Mouse (Mus musculus) ES-E14 (cell line): ENCODE results near the gene Fgd6.

Experiments used
- CHD2 ChIP-seq: IDR thresholded peaks from 2 replicates; pipeline ENCODE4 v1.6.1; 2014; ENCODE audit warnings: mild to moderate bottlenecking, low read depth, low read length, inconsistent platforms
- HCFC1 ChIP-seq: IDR thresholded peaks from 2 replicates; pipeline ENCODE4 v1.6.1; 2012; ENCODE audit warnings: low read length, inconsistent platforms, borderline replicate concordance; ENCODE audit not compliant: insufficient read depth
- MAFK ChIP-seq: IDR thresholded peaks from 2 replicates; pipeline ENCODE4 v1.6.1; 2014; ENCODE audit warnings: mild to moderate bottlenecking, low read depth, low read length, inconsistent platforms; ENCODE audit not compliant: insufficient read depth
- ZC3H11A ChIP-seq: IDR thresholded peaks from 2 replicates; pipeline ENCODE4 v1.6.1; 2012; ENCODE audit warnings: low read depth, mild to moderate bottlenecking, inconsistent platforms, low read length, borderline replicate concordance
- ZNF384 ChIP-seq: IDR thresholded peaks from 2 replicates; pipeline ENCODE4 v1.6.1; 2012; ENCODE audit warnings: low read depth, low read length, inconsistent platforms

DNA sequence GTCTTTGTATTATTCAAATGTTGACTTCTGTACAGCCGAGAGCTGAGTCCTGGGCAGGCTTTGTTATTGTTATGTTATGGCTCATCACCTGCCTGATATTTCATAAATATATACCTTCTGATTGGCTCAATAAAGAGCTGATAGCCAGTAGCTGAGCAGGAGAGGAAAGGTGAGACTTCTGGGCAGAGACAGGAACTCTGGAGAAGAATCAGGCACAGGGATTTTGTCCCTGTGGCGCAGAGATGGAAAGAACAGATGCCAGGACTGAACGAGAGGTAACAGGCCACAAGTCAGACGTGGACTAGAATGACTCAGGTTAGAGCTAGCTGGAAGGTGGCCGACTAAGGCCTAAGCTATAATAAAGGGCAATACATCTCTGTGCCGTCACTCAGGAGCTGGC lies 7.3 kb upstream of the Fgd6 start:
- TF ChIP-seq ZC3H11A (no peak), ZNF384 (no peak), HCFC1 (no peak), CHD2 (no peak), MAFK (no peak)
